Comparison of ENCODE assay signal across 8 mouse cellular contexts in genomic region chr13:67452021-67452309, GRCm38 (mm10). TPM values are rescaled to one million over a fixed set of nuclear protein-coding genes. Genes with fewer than 3 reads are reported as not detected.
DNase-seq lines count a peak whose midpoint lies in the region; ATAC-seq and TF ChIP-seq lines count a peak whose summit lies in the region.

No protein-coding gene starts in this region.

- peaks cover 10% of the 10 kb centered on the region for H3K36me3 ChIP-seq in embryonic facial prominence, embryonic 13.5 days
- 0 out of 2 replicates have a peak, but pooled peaks cover 2% of the 10 kb centered on the region for H3K36me3 ChIP-seq in hindbrain, postnatal 0 days (ENCODE audit: insufficient read depth, low read length)
- no peaks in the 10 kb centered on the region for H3K36me3 ChIP-seq in midbrain, embryonic 11.5 days (ENCODE audit: control insufficient read depth, insufficient read depth, low read length)

- H3K4me1 ChIP-seq in embryonic facial prominence, embryonic 13.5 days, result 0 out of 2 replicates have a peak, but pooled peaks cover 3% of the 10 kb centered on the region
- H3K4me1 ChIP-seq in hindbrain, postnatal 0 days (ENCODE audit: insufficient read depth, low read length), result no peaks in the 10 kb centered on the region
- no peaks in the 10 kb centered on the region for H3K4me1 ChIP-seq in midbrain, embryonic 11.5 days (ENCODE audit: control insufficient read depth, insufficient read depth, low read length)

- DNase-seq in left cerebral cortex, adult 2 months (ENCODE audit: extremely low spot score in 1 of 2, low spot score in 2 of 2), result no peak
- DNase-seq in left cerebral cortex, adult 9 months (ENCODE audit: low spot score in 2 of 2), result no peak
- DNase-seq in hindbrain, postnatal 0 days (ENCODE audit: low spot score), result peak; percentile 1
- DNase-seq in midbrain, embryonic 11.5 days (ENCODE audit: low spot score, missing footprints), result peak; percentile 88
- DNase-seq in spleen, postnatal 10 days (ENCODE audit: low spot score in 2 of 2), result no peak
- DNase-seq in urinary bladder, postnatal 25 days (ENCODE audit: low spot score), result no peak
- DNase-seq in urinary bladder, postnatal 10 days (ENCODE audit: low spot score), result no peak

- intact Hi-C loops in left cerebral cortex, adult 2 months (cut with DNase I), result loop anchor here (1.0 to 10.0 kb wide), 2 partner anchors 146 to 233 kb away; partner anchors contain the start of genes Zfp457 and Zfp738

- peak overlapping the region; percentile 64 for H3K4me3 ChIP-seq in left cerebral cortex, adult 2 months
- peak overlapping the region; percentile 61 for H3K4me3 ChIP-seq in embryonic facial prominence, embryonic 13.5 days
- H3K4me3 ChIP-seq in hindbrain, postnatal 0 days (ENCODE audit: low read length), result peak overlapping the region; percentile 55
- H3K4me3 ChIP-seq in midbrain, embryonic 11.5 days (ENCODE audit: low read depth, low read length), result peak overlapping the region; percentile 51

- TF ChIP-seq CTCF in left cerebral cortex, adult 2 months (IDR thresholded peaks at IDR 0.05), result no peak
- TF ChIP-seq CTCF in hindbrain, postnatal 0 days (IDR thresholded peaks at IDR 0.05; ENCODE audit: low read depth), result no peak

- no peaks in the 10 kb centered on the region for H3K27me3 ChIP-seq in embryonic facial prominence, embryonic 13.5 days
- no peaks in the 10 kb centered on the region for H3K27me3 ChIP-seq in hindbrain, postnatal 0 days (ENCODE audit: insufficient read depth, low read length)
- no peaks in the 10 kb centered on the region for H3K27me3 ChIP-seq in midbrain, embryonic 11.5 days (ENCODE audit: control insufficient read depth, insufficient read depth, low read length)

- H3K9me3 ChIP-seq in embryonic facial prominence, embryonic 13.5 days, result no peaks in the 10 kb centered on the region
- no peaks in the 10 kb centered on the region for H3K9me3 ChIP-seq in hindbrain, postnatal 0 days (ENCODE audit: low read length)
- no peaks in the 10 kb centered on the region; the same call in 1 of the 2 replicates for H3K9me3 ChIP-seq in midbrain, embryonic 11.5 days (ENCODE audit: control insufficient read depth, low read length)

- 5% methylated on average over 3 of the region's 3 CpGs for WGBS in embryonic facial prominence, embryonic 13.5 days
- 6% methylated on average over 3 of the region's 3 CpGs for WGBS in hindbrain, postnatal 0 days
- WGBS in midbrain, embryonic 11.5 days, result 3% methylated on average over 3 of the region's 3 CpGs

- H3K9ac ChIP-seq in embryonic facial prominence, embryonic 13.5 days, result peak overlapping the region; percentile 67
- peak overlapping the region; percentile 51 for H3K9ac ChIP-seq in hindbrain, postnatal 0 days (replicated peaks; ENCODE audit: low read length)
- peak overlapping the region; percentile 60; the same call in 1 of the 2 replicates for H3K9ac ChIP-seq in midbrain, embryonic 11.5 days (ENCODE audit: low read length)

- H3K27ac ChIP-seq in left cerebral cortex, adult 2 months, result peak overlapping the region; percentile 83
- 0 out of 2 replicates have a peak overlapping the region, but pooled peaks have one; percentile 44 for H3K27ac ChIP-seq in embryonic facial prominence, embryonic 13.5 days
- H3K27ac ChIP-seq in hindbrain, postnatal 0 days, result peak overlapping the region; percentile 15; the same call in 1 of the 2 replicates
- H3K27ac ChIP-seq in midbrain, embryonic 11.5 days (ENCODE audit: low read depth, low read length), result no peak overlapping the region

- H3K4me2 ChIP-seq in embryonic facial prominence, embryonic 13.5 days, result peak overlapping the region; percentile 73
- H3K4me2 ChIP-seq in hindbrain, postnatal 0 days (ENCODE audit: low read depth, low read length), result peak overlapping the region; percentile 73
- H3K4me2 ChIP-seq in midbrain, embryonic 11.5 days, result peak overlapping the region; percentile 58

- no peak for ATAC-seq in embryonic facial prominence, embryonic 13.5 days (ENCODE audit: insufficient number of reproducible peaks, insufficient read depth, low FRiP score, low TSS enrichment, low read depth)
- ATAC-seq in hindbrain, postnatal 0 days, result 0 out of 2 replicates have a peak, but pooled peaks have one; percentile 3
- peak; percentile 57 for ATAC-seq in midbrain, embryonic 11.5 days (ENCODE audit: low FRiP score)

RNA-seq across cellular contexts. Expression of gene Zfp874a, which starts 0.5 kb away (rescaled TPM):
- 10 to 100 TPM; 11.7 to 12.4 TPM for total RNA-seq in left cerebral cortex, adult 2 months (2021)
- 10.4 and 12.8 TPM in 2 replicates for polyA plus RNA-seq in embryonic facial prominence, embryonic 13.5 days (2015; fragmentation: Nextera tagmentation; extraction: Ambion mirVana)
- total RNA-seq in hindbrain, postnatal 0 days (2014; rRNA removed), result 4.0 and 12.6 TPM in 2 replicates
- 3.5 and 3.9 TPM in 2 replicates for polyA plus RNA-seq in hindbrain, postnatal 0 days (2015; fragmentation: Nextera tagmentation; extraction: Ambion mirVana)
- 7.5 and 9.4 TPM in 2 replicates for polyA plus RNA-seq in midbrain, embryonic 11.5 days (2014; fragmentation: Nextera tagmentation; extraction: Ambion mirVana)

RNA-seq across cellular contexts. Expression of gene Zfp459, which starts 30.7 kb away (rescaled TPM):
- total RNA-seq in left cerebral cortex, adult 2 months (2021), result 1 to 10 TPM; 4.7 to 4.9 TPM
- polyA plus RNA-seq in embryonic facial prominence, embryonic 13.5 days (2015; fragmentation: Nextera tagmentation; extraction: Ambion mirVana), result 1.2 and 1.6 TPM in 2 replicates
- 0.78 and 3.0 TPM in 2 replicates for total RNA-seq in hindbrain, postnatal 0 days (2014; rRNA removed)
- 0.63 and 1.6 TPM in 2 replicates for polyA plus RNA-seq in hindbrain, postnatal 0 days (2015; fragmentation: Nextera tagmentation; extraction: Ambion mirVana)
- polyA plus RNA-seq in midbrain, embryonic 11.5 days (2014; fragmentation: Nextera tagmentation; extraction: Ambion mirVana), result 0.26 and 1.3 TPM in 2 replicates

RNA-seq across cellular contexts. Expression of gene Zfp874b, which starts 32.1 kb away (rescaled TPM):
- total RNA-seq in left cerebral cortex, adult 2 months (2021), result 10 to 100 TPM; 15.5 to 17.6 TPM
- polyA plus RNA-seq in embryonic facial prominence, embryonic 13.5 days (2015; fragmentation: Nextera tagmentation; extraction: Ambion mirVana), result 3.8 and 5.2 TPM in 2 replicates
- 9.7 and 12.7 TPM in 2 replicates for total RNA-seq in hindbrain, postnatal 0 days (2014; rRNA removed)
- polyA plus RNA-seq in hindbrain, postnatal 0 days (2015; fragmentation: Nextera tagmentation; extraction: Ambion mirVana), result 2.0 and 2.4 TPM in 2 replicates
- polyA plus RNA-seq in midbrain, embryonic 11.5 days (2014; fragmentation: Nextera tagmentation; extraction: Ambion mirVana), result 1.2 and 1.9 TPM in 2 replicates

RNA-seq across cellular contexts. Expression of gene Zfp58, which starts 48.4 kb away (rescaled TPM):
- 1 to 10 TPM; 8.7 to 9.8 TPM for total RNA-seq in left cerebral cortex, adult 2 months (2021)
- 19.5 and 21.9 TPM in 2 replicates for polyA plus RNA-seq in embryonic facial prominence, embryonic 13.5 days (2015; fragmentation: Nextera tagmentation; extraction: Ambion mirVana)
- total RNA-seq in hindbrain, postnatal 0 days (2014; rRNA removed), result 3.0 and 3.6 TPM in 2 replicates
- 3.7 and 4.4 TPM in 2 replicates for polyA plus RNA-seq in hindbrain, postnatal 0 days (2015; fragmentation: Nextera tagmentation; extraction: Ambion mirVana)
- 17.9 and 19.6 TPM in 2 replicates for polyA plus RNA-seq in midbrain, embryonic 11.5 days (2014; fragmentation: Nextera tagmentation; extraction: Ambion mirVana)

RNA-seq across cellular contexts. Expression of gene Zfp429, which starts 52.3 kb away (rescaled TPM):
- total RNA-seq in left cerebral cortex, adult 2 months (2021), result 1 to 10 TPM; 2.7 to 4.4 TPM
- polyA plus RNA-seq in embryonic facial prominence, embryonic 13.5 days (2015; fragmentation: Nextera tagmentation; extraction: Ambion mirVana), result 7.0 and 7.8 TPM in 2 replicates
- total RNA-seq in hindbrain, postnatal 0 days (2014; rRNA removed), result 1.3 and 2.9 TPM in 2 replicates
- 1.0 and 2.1 TPM in 2 replicates for polyA plus RNA-seq in hindbrain, postnatal 0 days (2015; fragmentation: Nextera tagmentation; extraction: Ambion mirVana)
- polyA plus RNA-seq in midbrain, embryonic 11.5 days (2014; fragmentation: Nextera tagmentation; extraction: Ambion mirVana), result 3.6 and 4.0 TPM in 2 replicates

Comparison
In these comparisons a context has a peak if more than half of its experiments do, and no peak if none do; other contexts are left out.
1. DNase-seq: peak in hindbrain, postnatal 0 days (single experiment) and midbrain, embryonic 11.5 days (single experiment); none in left cerebral cortex, adult 2 months (0 of 2), left cerebral cortex, adult 9 months (0 of 2), spleen, postnatal 10 days (0 of 2), urinary bladder, postnatal 25 days (single experiment) and urinary bladder, postnatal 10 days (single experiment).
2. Peak in every context shown above with its lines, with median percentiles within 50 percentile points of each other: H3K4me3 ChIP-seq, H3K4me2 ChIP-seq and H3K9ac ChIP-seq.